Mouse (Mus musculus) right cerebral cortex, adult 18-20 months (tissue): Measurements from ENCODE around the gene Nfix.

ENCODE experiments used
- DNase-seq: peaks from one replicate; pipeline ENCODE4 v3.0.0; 2022; ENCODE audit warnings: mixed read lengths

Gene Nfix

DNA sequence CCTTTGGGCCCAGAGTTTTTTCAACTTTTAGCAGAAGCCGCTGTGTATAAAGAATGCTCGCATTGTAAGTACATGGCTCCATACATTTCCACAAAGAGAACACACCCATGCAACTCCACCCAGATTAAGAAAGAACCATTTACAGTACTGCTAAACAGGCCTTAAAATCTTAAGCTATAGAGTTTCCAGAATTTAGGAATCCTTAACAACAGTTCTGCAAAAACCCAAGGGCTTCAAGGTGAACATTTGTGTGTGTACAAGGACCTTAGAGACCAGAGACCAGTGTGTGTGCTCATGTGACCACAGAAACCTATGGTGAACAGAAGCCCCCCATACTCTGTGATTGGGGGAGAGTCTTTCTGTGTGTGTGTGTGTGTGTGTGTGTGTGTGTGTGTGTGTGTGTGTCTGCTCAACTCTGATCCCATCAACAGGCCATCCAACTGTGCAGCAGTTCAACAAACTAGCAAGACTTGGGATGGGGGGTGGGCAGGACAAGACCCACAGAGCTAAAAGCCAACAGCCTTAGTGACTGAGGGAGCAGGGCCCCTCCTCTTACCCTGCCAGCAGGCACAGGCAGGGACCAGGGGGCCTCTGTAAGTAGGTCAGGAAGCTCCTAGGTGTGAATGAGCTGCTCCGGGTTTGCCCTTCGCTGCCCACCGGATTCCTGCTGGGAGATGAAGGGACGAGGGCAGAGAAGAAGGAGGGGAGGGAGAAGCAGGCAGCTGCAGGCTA lies 19.0 kb downstream of the Nfix start:
- no peak for DNase-seq

DNA sequence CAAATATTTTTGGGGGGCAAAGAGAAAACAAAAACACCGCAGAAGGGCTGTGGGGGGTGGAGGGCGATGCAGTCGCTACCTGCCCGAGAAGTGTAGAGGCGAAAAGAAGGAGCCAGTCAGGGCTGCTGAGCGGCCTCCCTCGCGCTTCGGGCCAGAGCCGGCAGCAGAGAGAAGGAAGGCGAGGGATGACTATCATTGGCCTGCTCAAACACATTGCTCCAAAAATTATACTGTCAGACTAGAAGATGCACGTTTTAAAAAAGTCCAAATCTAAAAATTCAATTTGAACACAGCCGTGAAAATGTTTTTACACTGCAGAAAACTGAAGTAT lies 20.0 kb downstream of the Nfix start:
- DNase-seq = no peak

DNA sequence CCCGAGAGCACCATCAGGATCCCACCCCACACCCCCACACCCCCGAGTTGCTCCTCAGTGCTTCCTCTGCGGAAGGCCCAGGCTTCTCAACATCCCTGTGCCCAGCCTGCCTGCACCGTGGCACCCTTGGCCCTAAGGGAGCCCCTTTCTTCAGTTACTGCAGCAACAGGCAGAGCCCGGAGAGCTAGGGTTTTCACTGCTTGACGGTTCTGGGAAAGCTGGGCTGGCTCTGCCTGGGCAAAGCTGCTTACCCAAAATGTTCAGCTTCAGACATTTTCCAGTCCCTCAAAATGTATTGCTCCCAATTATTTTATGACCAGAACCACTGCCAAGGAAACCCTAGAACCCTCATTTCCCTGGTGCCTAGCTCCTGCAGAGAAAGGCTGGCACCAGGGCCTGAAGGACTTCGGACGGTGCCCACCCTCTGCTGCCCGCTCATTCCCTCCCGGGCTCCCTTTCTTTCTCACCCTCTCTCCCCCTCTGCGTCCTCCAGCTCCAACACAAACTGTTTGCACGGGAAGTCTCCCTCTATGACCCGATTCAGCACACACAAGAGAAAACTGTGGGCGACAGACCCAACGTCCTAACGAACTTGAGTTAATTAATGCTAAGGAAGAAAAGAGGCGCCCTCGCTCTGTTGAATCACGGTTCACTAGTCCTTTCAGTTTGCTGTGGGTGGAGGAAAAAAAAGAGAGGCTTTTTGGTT lies 20.5 kb downstream of the Nfix start:
- DNase-seq = no peak

DNA sequence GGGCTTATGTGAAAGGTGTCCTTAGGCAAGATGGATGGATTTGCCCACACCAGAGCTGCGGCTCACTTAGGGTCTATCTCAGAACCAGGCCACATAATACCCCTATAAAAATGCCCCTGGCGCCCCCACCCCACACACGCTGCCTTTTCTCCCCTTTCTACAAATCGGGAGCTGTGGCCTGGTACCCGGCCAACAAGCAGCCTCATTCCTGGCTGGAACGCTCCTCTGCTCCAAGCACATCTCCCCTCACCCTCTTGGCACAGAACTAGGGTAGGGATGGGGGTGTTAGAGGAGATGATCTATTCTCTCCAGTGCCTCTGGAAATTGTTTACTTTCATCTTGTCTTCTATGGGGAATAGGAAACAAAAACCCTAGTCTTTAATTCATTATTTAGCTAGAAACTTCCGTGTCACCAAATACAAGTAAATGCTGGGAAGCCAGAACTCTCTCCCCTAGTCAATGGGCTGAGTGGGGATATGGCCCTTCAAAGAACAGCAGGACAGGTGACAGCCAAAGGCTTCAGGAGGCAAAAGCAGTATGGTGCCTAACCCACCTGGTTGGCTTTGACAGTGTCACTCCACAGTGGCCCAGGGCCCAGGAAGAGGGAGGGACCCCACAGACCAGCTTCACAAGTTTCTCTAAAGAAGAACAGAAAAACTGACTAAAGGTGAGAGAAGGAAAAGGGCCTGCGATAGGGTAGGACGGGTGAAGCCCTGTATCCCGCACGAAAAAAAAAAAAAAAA lies 21.3 kb downstream of the Nfix start:
- DNase-seq = no peak

DNA sequence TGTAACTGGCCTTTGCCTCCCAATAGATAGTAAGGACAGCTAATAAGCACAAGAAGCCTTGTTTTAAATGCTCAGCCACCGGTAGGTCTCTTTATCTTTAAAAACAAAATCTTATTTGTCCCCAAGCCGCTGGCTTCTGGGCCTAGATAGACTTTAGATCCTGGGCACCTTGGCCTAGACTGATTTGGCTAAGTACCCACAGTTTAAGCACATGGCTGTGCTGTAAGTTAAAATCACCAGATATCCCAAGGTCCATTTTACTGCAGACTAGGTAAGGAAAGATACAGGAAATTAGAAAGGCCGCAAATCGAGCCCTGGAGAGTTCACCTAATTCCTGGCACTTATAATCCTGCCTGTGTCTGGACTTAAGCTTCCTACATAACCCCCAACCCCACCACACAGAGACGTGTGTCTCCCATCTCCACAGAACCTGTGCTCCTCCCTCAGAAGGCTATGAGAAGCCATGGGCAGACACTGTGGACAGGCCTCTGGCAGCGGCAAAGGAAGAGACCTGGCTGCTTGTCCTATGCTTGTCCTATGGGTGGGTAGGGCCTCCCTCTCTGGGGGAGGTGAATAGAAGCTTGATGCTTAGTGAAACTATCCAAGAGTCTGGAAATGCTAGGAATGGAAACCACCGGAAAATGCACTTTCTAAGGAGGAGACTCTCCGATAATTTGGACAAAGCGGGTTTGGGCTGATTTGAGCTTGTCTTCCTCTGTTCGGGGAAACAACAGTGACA lies 22.1 kb downstream of the Nfix start:
- DNase-seq = no peak

DNA sequence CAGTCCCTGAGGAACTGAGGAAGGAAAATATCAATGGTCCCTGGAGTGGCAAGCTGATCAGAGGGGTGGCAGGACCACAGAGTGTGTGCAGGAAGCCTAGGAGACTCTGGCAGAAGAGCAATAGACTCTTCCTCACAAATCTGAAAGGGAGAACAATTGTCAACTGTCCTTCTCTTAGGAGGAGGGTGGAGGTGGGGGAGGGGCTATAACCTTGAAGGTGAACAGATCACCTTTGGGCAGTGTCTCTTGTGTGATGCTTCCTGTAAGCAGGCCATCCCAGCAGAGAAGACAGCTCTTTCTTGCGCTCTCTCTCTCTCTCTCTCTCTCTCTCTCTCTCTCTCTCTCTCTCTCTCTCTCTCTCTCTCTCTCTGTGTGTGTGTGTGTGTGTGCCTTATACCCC lies 23.6 kb downstream of the Nfix start:
- DNase-seq = no peak

DNA sequence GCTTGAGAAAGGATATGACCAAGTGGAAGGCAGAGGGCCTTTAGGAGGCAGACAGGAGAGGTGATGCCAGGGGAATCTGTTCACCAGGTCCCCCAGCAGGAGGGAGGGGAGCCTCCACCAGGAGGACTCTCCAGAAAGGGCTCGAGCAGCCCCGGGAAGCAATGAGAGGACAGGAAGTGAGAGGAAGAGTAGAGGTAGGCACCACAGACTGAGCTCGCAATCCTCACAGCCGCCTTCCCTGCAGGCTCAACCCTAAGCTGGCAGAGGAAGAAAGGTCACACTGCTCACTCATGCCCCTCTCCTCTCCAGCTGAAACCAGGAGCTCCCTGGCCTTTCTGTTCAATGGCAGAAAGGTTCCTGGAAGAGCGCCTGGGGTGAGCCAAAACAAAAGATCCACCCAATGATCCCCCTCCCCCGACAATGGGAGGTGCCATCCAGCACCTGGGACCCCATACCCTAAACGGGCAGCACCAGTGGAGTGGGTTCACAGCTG lies 24.5 kb downstream of the Nfix start:
- no peak for DNase-seq

DNA sequence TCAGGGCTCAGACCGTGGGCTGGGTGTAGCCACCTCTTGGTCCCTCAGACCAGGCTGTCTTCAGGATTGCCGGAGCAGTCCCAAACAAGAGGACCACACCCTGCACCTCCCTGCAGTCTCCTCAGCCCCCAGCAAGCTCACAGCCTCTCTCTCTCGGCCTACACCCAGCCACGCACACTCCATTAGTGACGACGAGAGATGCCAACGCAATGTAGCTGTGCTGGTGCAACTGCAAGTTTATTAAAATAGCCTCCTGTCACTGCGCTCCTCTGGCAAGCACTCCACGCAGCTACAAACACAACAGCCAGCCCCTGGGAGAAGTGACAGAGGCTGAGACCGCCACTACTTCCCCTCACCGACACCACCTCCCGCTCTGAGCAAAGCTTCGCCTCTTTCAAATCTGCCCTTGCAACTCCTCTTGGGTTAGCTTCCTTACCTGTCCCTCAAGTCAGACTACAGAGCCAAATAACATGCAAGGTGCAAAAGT lies 25.0 kb downstream of the Nfix start:
- peak; percentile 83 for DNase-seq

DNA sequence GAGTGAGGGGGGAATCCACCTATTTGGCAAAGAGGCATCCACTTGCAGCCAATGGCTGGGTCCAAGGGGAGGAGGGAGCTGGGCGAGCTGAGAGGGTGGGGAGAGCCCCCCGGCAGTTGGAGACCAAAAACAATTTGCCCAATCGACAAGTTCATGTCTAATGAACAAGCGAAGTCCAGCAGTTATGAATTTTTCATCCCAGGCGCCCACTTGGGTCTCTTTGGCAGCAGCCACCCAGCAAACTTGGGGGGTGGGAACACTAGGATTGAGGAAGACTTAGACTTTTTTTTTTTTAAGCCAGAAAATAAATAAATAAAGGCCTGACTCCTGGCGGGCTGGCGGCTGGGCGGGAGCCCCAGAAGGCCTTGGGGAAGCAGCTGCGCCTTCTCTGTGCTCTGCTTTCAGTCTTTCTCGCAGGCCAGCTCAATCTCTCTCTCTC lies 25.7 kb downstream of the Nfix start:
- peak; percentile 64 for DNase-seq

DNA sequence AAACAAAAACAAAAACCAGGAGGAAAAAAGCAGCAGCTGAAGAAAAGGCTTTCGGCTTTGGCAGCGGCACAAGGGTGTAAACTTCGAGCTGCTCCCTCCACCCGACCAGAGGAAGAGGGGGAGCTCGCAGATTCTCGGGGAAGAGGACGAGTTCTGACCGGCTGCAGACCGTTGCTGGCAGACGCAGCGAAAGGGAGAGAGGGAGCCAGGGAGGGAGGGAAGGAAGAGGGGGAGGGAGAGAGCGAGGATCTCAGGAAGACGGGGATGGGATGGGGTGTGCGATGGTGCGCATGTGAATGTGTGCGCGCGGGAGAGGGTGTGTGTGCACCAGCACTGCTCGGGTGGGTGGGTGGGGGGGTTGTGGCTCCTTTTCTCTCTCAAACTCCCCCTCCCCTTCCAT lies 26.3 kb downstream of the Nfix start:
- DNase-seq = peak; percentile 89

DNA sequence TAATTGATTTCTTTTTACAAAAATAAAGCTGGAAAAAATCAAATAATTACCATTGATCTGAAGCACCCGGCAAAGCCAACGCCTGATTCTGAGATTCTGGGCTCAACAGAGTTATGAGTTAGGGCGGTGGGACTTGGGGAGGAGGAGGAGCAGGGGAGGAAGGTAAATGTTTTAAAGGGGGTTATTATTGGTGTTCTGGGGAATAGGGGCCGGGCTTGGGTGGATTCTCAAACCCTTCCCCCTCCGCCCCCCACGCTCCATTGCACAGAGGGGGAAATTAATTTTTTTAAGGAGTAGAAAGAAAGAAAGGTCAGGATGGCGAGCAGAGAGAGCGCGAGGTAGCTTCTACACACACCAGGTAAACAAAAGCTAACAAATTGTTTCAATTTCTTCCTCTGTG lies 26.8 kb downstream of the Nfix start:
- no peak for DNase-seq

DNA sequence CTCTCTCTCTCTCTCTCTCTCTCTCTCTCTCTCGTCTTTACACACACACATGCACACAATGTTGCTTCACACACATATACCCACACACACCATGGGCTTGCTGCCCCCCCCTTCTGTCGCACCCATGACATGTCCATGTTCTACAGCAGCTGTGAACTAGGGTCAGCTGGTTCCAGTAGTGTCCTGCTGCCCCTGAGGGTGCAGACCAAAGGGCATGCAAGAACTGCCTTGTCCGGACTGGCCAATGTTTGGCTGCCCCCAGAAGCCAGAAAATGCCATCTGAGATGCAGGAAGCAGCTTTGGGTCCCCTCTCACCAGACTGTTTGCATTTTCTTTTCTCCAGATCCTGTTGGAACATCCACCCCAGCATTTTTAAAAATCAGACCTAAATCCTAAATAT lies 27.5 kb downstream of the Nfix start:
- DNase-seq = no peak

DNA sequence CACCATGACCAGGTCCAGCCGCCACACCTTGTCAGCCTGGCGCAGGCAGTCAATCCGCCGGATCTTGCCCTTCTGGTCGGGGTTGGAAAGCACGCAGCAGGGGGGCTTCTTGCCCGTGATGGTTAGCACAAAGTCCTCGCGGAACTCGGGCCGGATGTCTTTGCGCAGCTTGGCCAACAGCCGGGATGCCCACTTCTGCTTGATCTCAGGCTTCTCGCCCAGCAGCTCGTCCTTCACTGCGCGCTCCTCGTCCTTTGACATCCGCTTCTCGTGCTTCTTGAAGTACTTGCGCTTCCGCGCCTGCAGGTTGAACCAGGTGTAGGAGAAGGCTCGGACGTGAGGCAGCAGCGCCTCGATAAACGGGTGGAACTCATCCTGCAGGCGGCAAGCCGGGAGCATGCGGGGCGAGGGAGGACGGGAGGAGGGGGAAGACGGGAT lies 28.2 kb downstream of the Nfix start:
- no peak for DNase-seq

DNA sequence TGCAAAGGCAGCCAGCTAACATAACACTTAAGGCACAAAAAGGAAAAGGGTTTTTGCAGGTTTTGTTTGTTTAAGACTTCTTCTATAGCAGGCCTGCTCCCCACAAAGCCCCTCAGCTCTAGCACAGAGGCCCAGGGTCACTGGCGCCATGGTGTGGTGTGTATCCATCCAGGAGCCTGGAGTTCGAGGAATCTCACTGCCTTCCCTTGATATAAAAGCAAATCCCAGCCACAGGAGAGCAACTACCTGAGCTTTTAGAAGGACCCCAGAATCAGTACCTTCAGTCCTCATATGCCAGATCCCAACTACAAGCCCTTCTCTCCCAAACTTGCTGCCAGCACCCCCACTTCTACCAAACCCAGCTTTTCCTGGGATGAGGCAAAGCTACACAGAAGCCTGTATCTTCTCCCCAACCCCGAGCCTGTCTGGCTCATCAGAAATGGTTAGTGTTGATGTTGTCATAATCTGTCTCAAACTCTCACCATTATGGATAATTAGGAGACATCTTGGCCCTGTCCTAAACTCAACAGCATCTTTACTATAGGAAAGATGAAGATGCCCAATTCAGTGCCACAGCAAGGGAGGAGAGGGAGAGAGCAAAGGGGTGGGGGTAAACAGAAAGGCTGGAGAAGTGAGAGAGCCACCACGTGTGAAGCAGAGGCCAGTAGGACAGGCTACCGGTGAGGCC lies 29.0 kb downstream of the Nfix start:
- no peak for DNase-seq

DNA sequence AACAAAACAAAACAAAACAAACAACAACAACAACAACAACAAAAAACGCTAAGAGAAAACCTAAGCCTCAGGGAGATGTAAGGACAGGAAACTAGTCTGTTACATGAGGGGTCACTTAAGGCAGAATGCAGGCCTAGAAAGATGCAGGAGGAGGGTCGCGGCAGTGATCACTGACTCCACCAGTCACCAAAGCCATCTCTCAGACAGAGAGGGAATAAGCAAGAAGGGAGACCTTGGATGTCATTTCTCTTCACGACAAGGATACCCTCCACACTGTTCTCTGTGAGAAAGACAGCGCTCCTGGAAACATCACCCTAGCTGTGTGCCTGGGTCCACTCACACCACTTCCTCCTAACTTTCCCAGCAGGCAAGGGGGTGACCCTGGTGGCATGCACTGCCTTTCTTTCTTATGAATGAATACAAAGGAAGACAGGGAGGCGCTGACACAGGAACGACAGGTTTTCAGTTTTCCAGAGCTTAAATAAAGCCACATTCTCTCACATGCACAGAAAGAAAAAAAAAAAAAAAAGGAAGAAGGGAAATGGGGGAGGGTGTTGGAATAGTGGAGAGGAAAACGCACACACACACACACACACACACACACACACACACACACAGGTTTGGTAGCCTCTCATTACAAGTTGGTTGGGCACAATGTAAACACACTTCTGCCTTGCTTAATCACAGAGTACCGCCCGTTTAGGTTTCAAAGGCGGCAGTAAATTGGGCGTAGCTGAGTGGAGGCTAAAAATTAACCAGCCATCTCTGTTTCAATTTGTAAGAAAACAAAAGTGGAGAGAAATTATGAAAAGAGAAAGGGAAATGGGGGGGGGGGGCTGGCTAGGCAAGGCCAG lies 29.8 kb downstream of the Nfix start:
- no peak for DNase-seq

DNA sequence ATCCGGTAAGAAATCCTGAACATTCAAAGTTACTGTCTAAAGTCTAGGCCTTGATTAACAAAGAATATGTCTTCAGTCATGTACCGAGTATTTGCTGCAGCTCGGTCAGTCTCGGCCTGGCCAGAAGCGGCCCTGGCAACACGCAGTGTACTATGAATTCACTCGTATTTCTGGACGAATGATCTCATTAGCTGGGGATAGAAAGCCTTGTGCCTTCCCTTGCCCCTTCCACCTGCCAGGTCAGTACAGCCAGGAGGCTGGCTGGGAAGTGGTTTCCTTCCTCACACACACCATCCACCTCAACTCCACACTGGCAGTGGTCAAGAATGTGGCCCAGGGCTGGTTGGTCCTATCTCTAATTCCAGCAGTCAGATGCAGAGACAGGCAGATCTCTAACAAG lies 30.8 kb downstream of the Nfix start:
- no peak for DNase-seq

DNA sequence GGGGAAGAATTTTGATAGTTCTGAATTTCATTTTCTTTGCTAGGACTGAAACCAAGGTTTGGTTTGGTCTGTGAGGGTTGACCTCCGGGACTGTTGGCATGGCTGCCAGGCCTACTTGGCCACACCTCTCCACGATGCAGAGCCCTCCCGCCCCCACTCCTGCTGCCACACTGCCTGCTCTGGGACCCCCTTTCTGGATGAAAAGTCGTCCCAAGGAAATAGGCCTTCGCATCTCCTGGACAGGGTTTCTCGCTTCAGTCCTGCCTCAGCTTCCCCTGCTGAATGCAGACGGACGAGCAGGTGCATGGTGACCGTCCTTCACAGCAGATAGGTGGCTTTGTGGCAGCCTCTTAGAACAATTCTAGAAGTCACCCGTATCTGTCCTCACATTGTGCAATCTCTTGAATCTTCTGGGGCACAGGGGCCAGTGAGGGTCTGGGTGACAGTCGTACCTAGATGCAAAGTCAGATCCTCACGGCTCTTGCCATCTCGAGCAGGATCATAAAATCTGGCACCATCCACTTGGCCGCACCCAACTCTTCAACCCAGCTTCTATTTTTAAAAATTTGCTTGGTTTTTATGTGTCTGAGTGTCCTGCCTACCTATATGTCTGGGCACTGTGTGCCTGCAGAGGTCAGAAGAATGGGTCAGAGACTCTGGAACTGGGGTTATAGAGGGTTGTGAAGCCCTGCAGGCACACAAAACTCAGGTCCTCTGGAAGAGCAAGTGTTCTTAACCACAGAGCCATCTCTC lies 31.6 kb downstream of the Nfix start:
- DNase-seq = no peak

DNA sequence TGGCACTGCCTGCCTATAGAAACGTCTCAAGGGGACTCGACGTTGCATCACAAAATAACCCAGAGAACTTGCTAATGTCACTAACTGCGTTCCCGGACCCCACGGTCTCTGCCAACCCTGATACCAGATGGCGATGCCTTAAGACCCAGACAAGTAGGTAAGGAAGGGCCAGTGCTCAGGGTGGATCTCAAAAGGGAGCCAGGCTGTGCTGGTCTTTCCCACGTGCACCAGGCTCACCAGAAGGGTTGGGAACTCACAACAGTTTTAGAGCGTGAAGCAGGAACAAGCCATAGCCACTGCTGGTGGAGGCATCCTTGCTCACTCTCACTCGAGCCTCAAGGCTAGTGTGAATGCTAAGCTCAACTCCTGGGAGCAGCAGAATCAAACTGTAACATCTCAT lies 32.9 kb downstream of the Nfix start:
- DNase-seq = no peak

DNA sequence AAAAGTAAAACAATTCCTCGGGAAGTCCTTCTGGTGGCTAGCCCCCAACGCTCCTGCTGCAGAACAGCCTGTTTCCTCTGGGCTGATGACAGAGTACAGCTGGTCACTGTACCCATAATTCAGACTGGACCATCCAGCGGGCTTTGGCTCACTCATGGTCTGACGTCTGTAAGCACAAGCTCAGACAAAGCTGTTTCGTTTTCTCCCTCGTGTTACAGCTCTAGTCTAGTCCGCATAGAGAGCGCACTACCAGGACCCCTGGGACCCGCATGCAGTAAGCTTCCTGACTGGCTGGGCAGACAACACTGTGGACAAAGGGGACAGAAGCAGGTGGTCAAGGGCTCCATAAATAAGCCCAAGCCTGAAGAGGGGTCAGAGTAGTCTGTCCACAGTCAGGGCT lies 33.7 kb downstream of the Nfix start:
- DNase-seq = no peak

DNA sequence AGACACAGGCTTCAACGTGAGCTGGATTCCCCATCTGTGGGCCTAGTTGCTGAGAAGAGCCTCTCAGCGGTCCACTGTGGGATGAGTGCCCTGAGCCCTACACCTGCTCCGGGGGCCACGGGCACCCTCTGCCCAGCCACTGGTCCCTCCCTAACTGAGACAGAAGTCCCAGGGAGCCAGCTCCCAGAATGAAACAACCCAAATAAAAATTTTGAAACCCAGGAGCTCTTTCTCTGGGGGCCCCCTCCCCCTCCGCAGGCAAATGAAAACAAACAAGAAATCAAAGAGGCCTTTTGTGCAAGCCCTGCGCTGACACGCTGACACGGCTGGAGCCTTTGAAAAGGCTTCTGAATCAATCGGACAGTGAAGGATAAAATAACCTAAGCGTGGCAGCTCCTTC lies 34.5 kb downstream of the Nfix start:
- no peak for DNase-seq
